Mouse (Mus musculus): Measurements from ENCODE around the gene Dkk2. TPM values are rescaled to one million over a fixed set of nuclear protein-coding genes. Genes with fewer than 3 reads are reported as not detected.
A peak's percentile ranks its signal among the peaks of the same experiment; 100 is the strongest.

Gene Dkk2
- polyA plus RNA-seq, 1 experiment from 2014 or later = 12.8 TPM

GRCm38 (mm10) chr3:132168911-132169310, 83.8 kb downstream of the Dkk2 start:
- no peak for DNase-seq (ENCODE audit: low spot score)

GRCm38 (mm10) chr3:132186888-132187552, 101.9 kb downstream of the Dkk2 start:
- no peaks in the 10 kb centered on the region for H3K36me3 ChIP-seq (ENCODE audit: control insufficient read depth, insufficient read depth, low read length)
- H3K27ac ChIP-seq (replicated peaks; ENCODE audit: low read depth, low read length) = no peak overlapping the region
- no peak overlapping the region for H3K9ac ChIP-seq (ENCODE audit: low read length)
- H3K4me3 ChIP-seq (ENCODE audit: low read depth, low read length) = no peak overlapping the region
- no peak overlapping the region for H3K4me2 ChIP-seq (ENCODE audit: low read depth, severe bottlenecking)
- 58% methylated on average over 12 of the region's 12 CpGs for WGBS
- H3K4me1 ChIP-seq (ENCODE audit: control insufficient read depth, insufficient read depth, low read length) = no peaks in the 10 kb centered on the region
- ATAC-seq (ENCODE audit: insufficient number of reproducible peaks, low FRiP score, low TSS enrichment, low read depth) = no peak
- no peak for DNase-seq (ENCODE audit: low spot score)
- H3K27me3 ChIP-seq (ENCODE audit: control insufficient read depth, insufficient read depth, low read length) = no peaks in the 10 kb centered on the region
- no peaks in the 10 kb centered on the region for H3K9me3 ChIP-seq (ENCODE audit: control insufficient read depth, low read length)

More at GRCm38 (mm10) chr3:132168911-132169310, 83.8 kb downstream of the Dkk2 start:
- Histone ChIP-seq H3K36me3 (ENCODE audit: control insufficient read depth, insufficient read depth, low read length) (no peaks in the 10 kb centered on the region), H3K27ac (replicated peaks; ENCODE audit: low read depth, low read length) (no peak overlapping the region), H3K9me3 (ENCODE audit: control insufficient read depth, low read length) (no peaks in the 10 kb centered on the region), H3K4me3 (ENCODE audit: low read depth, low read length) (no peak overlapping the region), H3K27me3 (ENCODE audit: control insufficient read depth, insufficient read depth, low read length) (no peaks in the 10 kb centered on the region), H3K4me1 (ENCODE audit: control insufficient read depth, insufficient read depth, low read length) (no peaks in the 10 kb centered on the region), H3K4me2 (ENCODE audit: low read depth, severe bottlenecking) (no peak overlapping the region), H3K9ac (ENCODE audit: low read length) (no peak overlapping the region)
- ATAC-seq (ENCODE audit: insufficient number of reproducible peaks, low FRiP score, low TSS enrichment, low read depth) = no peak
- 85% methylated on average over 3 of the region's 3 CpGs for WGBS

GRCm38 (mm10) chr3:132201950-132202349, 116.9 kb downstream of the Dkk2 start:
- no peak overlapping the region for H3K4me3 ChIP-seq (ENCODE audit: low read depth, low read length)
- no peaks in the 10 kb centered on the region for H3K27me3 ChIP-seq (ENCODE audit: control insufficient read depth, insufficient read depth, low read length)
- no peak overlapping the region for H3K9ac ChIP-seq (ENCODE audit: low read length)
- 91% methylated on average over 4 of the region's 4 CpGs for WGBS
- H3K36me3 ChIP-seq (ENCODE audit: control insufficient read depth, insufficient read depth, low read length) = no peaks in the 10 kb centered on the region
- no peak overlapping the region for H3K4me2 ChIP-seq (ENCODE audit: low read depth, severe bottlenecking)
- DNase-seq (ENCODE audit: low spot score) = no peak
- no peaks in the 10 kb centered on the region for H3K9me3 ChIP-seq (ENCODE audit: control insufficient read depth, low read length)
- ATAC-seq (ENCODE audit: insufficient number of reproducible peaks, low FRiP score, low TSS enrichment, low read depth) = no peak
- no peak overlapping the region for H3K27ac ChIP-seq (replicated peaks; ENCODE audit: low read depth, low read length)
- no peaks in the 10 kb centered on the region for H3K4me1 ChIP-seq (ENCODE audit: control insufficient read depth, insufficient read depth, low read length)

GRCm38 (mm10) chr3:132202665-132203064, 117.6 kb downstream of the Dkk2 start:
- WGBS = 88% methylated on average over 5 of the region's 5 CpGs
- no peaks in the 10 kb centered on the region for H3K9me3 ChIP-seq (ENCODE audit: control insufficient read depth, low read length)
- no peaks in the 10 kb centered on the region for H3K27me3 ChIP-seq (ENCODE audit: control insufficient read depth, insufficient read depth, low read length)
- H3K27ac ChIP-seq (replicated peaks; ENCODE audit: low read depth, low read length) = no peak overlapping the region
- no peaks in the 10 kb centered on the region for H3K36me3 ChIP-seq (ENCODE audit: control insufficient read depth, insufficient read depth, low read length)
- no peak overlapping the region for H3K4me3 ChIP-seq (ENCODE audit: low read depth, low read length)
- H3K9ac ChIP-seq (ENCODE audit: low read length) = no peak overlapping the region
- H3K4me1 ChIP-seq (ENCODE audit: control insufficient read depth, insufficient read depth, low read length) = no peaks in the 10 kb centered on the region
- DNase-seq (ENCODE audit: low spot score) = no peak
- ATAC-seq (ENCODE audit: insufficient number of reproducible peaks, low FRiP score, low TSS enrichment, low read depth) = no peak
- no peak overlapping the region for H3K4me2 ChIP-seq (ENCODE audit: low read depth, severe bottlenecking)

GRCm38 (mm10) chr3:132207469-132207868, 122.4 kb downstream of the Dkk2 start:
- Histone ChIP-seq H3K4me1 (ENCODE audit: control insufficient read depth, insufficient read depth, low read length) (no peaks in the 10 kb centered on the region), H3K9ac (ENCODE audit: low read length) (no peak overlapping the region), H3K9me3 (ENCODE audit: control insufficient read depth, low read length) (no peaks in the 10 kb centered on the region), H3K27ac (replicated peaks; ENCODE audit: low read depth, low read length) (no peak overlapping the region), H3K36me3 (ENCODE audit: control insufficient read depth, insufficient read depth, low read length) (no peaks in the 10 kb centered on the region), H3K4me3 (ENCODE audit: low read depth, low read length) (no peak overlapping the region), H3K4me2 (ENCODE audit: low read depth, severe bottlenecking) (no peak overlapping the region), H3K27me3 (ENCODE audit: control insufficient read depth, insufficient read depth, low read length) (no peaks in the 10 kb centered on the region)
- peak; percentile 78 for DNase-seq (ENCODE audit: low spot score)
- 29% methylated on average over 11 of the region's 11 CpGs for WGBS
- no peak for ATAC-seq (ENCODE audit: insufficient number of reproducible peaks, low FRiP score, low TSS enrichment, low read depth)

- H3K4me2 ChIP-seq (ENCODE audit: low read depth, severe bottlenecking) = no peak overlapping the region
- WGBS = 68% methylated on average over 5 of the region's 5 CpGs
- no peak overlapping the region for H3K27ac ChIP-seq (replicated peaks; ENCODE audit: low read depth, low read length)
- no peaks in the 10 kb centered on the region for H3K9me3 ChIP-seq (ENCODE audit: control insufficient read depth, low read length)
- no peaks in the 10 kb centered on the region for H3K27me3 ChIP-seq (ENCODE audit: control insufficient read depth, insufficient read depth, low read length)
- no peak overlapping the region for H3K4me3 ChIP-seq (ENCODE audit: low read depth, low read length)
- H3K36me3 ChIP-seq (ENCODE audit: control insufficient read depth, insufficient read depth, low read length) = no peaks in the 10 kb centered on the region
- no peak overlapping the region for H3K9ac ChIP-seq (ENCODE audit: low read length)
- H3K4me1 ChIP-seq (ENCODE audit: control insufficient read depth, insufficient read depth, low read length) = no peaks in the 10 kb centered on the region
- DNase-seq (ENCODE audit: low spot score) (no peak), ATAC-seq (ENCODE audit: insufficient number of reproducible peaks, low FRiP score, low TSS enrichment, low read depth) (no peak)
Measured at GRCm38 (mm10) chr3:132211260-132211659, 126.2 kb downstream of the Dkk2 start.

GRCm38 (mm10) chr3:132219977-132220487, 134.9 kb downstream of the Dkk2 start:
- Histone ChIP-seq H3K9me3 (ENCODE audit: control insufficient read depth, low read length) (no peaks in the 10 kb centered on the region), H3K9ac (ENCODE audit: low read length) (no peak overlapping the region), H3K36me3 (ENCODE audit: control insufficient read depth, insufficient read depth, low read length) (no peaks in the 10 kb centered on the region), H3K27ac (replicated peaks; ENCODE audit: low read depth, low read length) (no peak overlapping the region), H3K27me3 (ENCODE audit: control insufficient read depth, insufficient read depth, low read length) (no peaks in the 10 kb centered on the region), H3K4me1 (ENCODE audit: control insufficient read depth, insufficient read depth, low read length) (no peaks in the 10 kb centered on the region), H3K4me3 (ENCODE audit: low read depth, low read length) (no peak overlapping the region), H3K4me2 (ENCODE audit: low read depth, severe bottlenecking) (no peak overlapping the region)
- DNase-seq (ENCODE audit: low spot score) = no peak
- no peak for ATAC-seq (ENCODE audit: insufficient number of reproducible peaks, low FRiP score, low TSS enrichment, low read depth)
- WGBS = 85% methylated on average over 7 of the region's 7 CpGs

- Histone ChIP-seq H3K9ac (ENCODE audit: low read length) (no peak overlapping the region), H3K9me3 (ENCODE audit: control insufficient read depth, low read length) (no peaks in the 10 kb centered on the region), H3K4me3 (ENCODE audit: low read depth, low read length) (no peak overlapping the region), H3K4me2 (ENCODE audit: low read depth, severe bottlenecking) (no peak overlapping the region), H3K4me1 (ENCODE audit: control insufficient read depth, insufficient read depth, low read length) (no peaks in the 10 kb centered on the region), H3K27me3 (ENCODE audit: control insufficient read depth, insufficient read depth, low read length) (no peaks in the 10 kb centered on the region), H3K27ac (replicated peaks; ENCODE audit: low read depth, low read length) (no peak overlapping the region), H3K36me3 (ENCODE audit: control insufficient read depth, insufficient read depth, low read length) (no peaks in the 10 kb centered on the region)
- 52% methylated on average over 1 of the region's 1 CpGs for WGBS
- ATAC-seq (ENCODE audit: insufficient number of reproducible peaks, low FRiP score, low TSS enrichment, low read depth) = 0 out of 2 replicates have a peak, but pooled peaks have one; percentile 26
- DNase-seq (ENCODE audit: low spot score) = no peak
Measured at GRCm38 (mm10) chr3:132227622-132228021, 142.5 kb downstream of the Dkk2 start.
